Mouse (Mus musculus) neural tube, embryonic 13.5 days (tissue): ENCODE results near the gene Stag3. TPM values are rescaled to one million over a fixed set of nuclear protein-coding genes. Genes with fewer than 3 reads are reported as not detected.

ENCODE experiments used
- ATAC-seq: fragments of 200-750 bp; cut with Nextera tagmentation; 2 replicates; pipeline ENCODE4 v1.8.0; 2017; ENCODE audit warnings: low read depth, mild to moderate bottlenecking, moderate TSS enrichment, moderate library complexity
- H3K27ac ChIP-seq: fragments of 300-500 bp; sonication (generic); replicated peaks from 2 replicates; pipeline ENCODE4 v1.5.1; 2015; ENCODE audit warnings: moderate library complexity, mild to moderate bottlenecking, inconsistent platforms
- H3K27me3 ChIP-seq: fragments of 300-500 bp; sonication (generic); 2 replicates; pipeline ENCODE4 v1.6.1; 2015; ENCODE audit warnings: mild to moderate bottlenecking, inconsistent platforms
- H3K36me3 ChIP-seq: fragments of 300-500 bp; sonication (generic); 2 replicates; pipeline ENCODE4 v1.6.1; 2015; ENCODE audit warnings: mild to moderate bottlenecking, inconsistent platforms
- H3K4me1 ChIP-seq: fragments of 300-500 bp; sonication (generic); replicated peaks from 2 replicates; pipeline ENCODE4 v1.6.1; 2015; ENCODE audit warnings: inconsistent platforms
- H3K4me2 ChIP-seq: fragments of 300-500 bp; sonication (generic); 2 replicates; pipeline ENCODE4 v1.6.1; 2015; ENCODE audit warnings: inconsistent platforms, mild to moderate bottlenecking, moderate library complexity
- H3K4me3 ChIP-seq: fragments of 300-500 bp; sonication (generic); 2 replicates; pipeline ENCODE4 v1.5.1; 2015; ENCODE audit warnings: mild to moderate bottlenecking, inconsistent platforms
- H3K9ac ChIP-seq: fragments of 300-500 bp; sonication (generic); 2 replicates; pipeline ENCODE4 v1.6.1; 2015; ENCODE audit warnings: moderate library complexity, mild to moderate bottlenecking, inconsistent platforms
- H3K9me3 ChIP-seq: fragments of 300-500 bp; sonication (generic); 2 replicates; pipeline ENCODE4 v1.6.1; 2016; ENCODE audit warnings: inconsistent platforms
- WGBS: fragments of 180-500 bp; shearing (Covaris S2); methylation state at CpG from one replicate; pipeline ENCODE4 v1.1.7; 2015; 5-methylcytosine and 5-hydroxymethylcytosine counted together
- polyA plus RNA-seq: library from polyadenylated mRNA; unstranded; fragments of >200 nt; fragmentation: Nextera tagmentation; extraction: Ambion mirVana; gene quantifications from 2 replicates; pipeline ENCODE4 v1.2.1, GENCODE M21; 2015

Gene Stag3
- polyA plus RNA-seq, 1 experiment from 2014 or later, result 4.4 TPM

DNA sequence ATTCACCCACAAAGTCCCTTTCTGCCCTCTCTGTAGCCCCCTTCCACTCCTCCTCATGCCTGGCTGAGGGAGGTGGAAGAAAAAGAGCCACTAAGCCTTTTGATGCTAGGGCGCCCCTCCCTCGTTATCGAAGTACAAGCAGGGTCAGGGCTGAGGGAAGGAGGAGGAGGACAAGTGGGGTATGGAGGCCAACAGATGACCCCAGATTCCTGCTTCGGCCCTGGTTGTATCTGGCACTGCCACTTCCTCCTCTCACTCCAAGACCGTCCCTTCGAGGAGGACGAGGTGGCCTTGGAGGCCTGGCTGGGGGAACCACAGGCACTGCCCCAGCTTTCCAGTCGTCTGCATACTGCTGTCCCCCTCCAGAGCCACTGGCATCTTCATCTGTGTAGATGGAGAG lies 5.9 kb upstream of the Stag3 start:
- Histone ChIP-seq H3K4me2 (no peak overlapping the region), H3K4me1 (peaks cover 74% of the 10 kb centered on the region), H3K27ac (no peak overlapping the region), H3K9ac (0 out of 2 replicates have a peak overlapping the region, but pooled peaks have one; percentile 5), H3K36me3 (peaks cover 45% of the 10 kb centered on the region), H3K9me3 (no peaks in the 10 kb centered on the region), H3K4me3 (no peak overlapping the region), H3K27me3 (no peaks in the 10 kb centered on the region)
- ATAC-seq, result no peak
- WGBS, result 63% methylated on average over 8 of the region's 8 CpGs

DNA sequence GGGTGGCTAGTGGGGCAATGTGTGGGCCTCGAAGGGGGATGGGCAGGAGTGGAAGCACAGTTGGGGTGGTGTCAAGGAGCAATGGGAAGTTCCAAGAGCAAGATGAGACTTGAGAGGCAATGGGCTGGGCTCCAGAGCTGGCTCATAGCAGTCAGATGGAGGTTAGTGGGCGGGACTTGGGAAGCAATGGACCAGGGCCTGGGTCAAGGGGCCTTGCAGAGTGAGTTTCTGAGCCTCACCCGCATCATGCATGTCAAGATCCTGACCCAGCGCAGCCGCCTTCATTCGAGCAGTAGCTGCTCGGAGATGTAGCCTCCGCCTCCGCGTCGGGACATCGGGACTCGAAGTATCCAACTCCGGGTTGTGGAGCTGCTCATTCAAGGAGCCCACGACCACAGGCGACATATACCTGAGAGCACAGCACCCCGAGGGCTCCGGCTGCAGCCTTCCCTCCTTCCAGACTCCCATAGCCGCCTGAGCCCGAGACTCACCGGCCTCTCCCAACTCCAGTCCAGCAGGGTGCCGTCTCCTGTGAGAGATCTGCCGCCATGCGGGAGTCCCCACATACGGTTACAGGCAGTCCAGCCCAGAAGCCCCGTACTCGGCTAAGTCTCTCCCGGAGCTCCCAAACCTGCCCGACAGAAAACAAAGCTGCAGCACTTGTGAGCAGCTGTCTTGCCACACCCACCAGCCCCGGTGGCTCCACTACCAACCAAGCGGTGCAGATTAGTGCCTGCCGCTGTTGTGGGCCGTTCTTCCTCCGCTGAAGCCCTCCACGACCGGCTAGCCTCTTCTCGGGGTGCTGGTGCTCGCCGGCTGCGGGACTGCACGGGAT lies 4.6 kb upstream of the Stag3 start:
- peak overlapping the region; percentile 94 for H3K9ac ChIP-seq
- no peak for ATAC-seq
- no peaks in the 10 kb centered on the region for H3K9me3 ChIP-seq
- peaks cover 75% of the 10 kb centered on the region for H3K4me1 ChIP-seq
- peak overlapping the region; percentile 93 for H3K4me2 ChIP-seq
- peak overlapping the region; percentile 42; the same call in 1 of the 2 replicates for H3K27ac ChIP-seq
- H3K27me3 ChIP-seq, result no peaks in the 10 kb centered on the region
- WGBS, result 16% methylated on average over 41 of the region's 41 CpGs
- peak overlapping the region; percentile 42 for H3K4me3 ChIP-seq
- peaks cover 45% of the 10 kb centered on the region for H3K36me3 ChIP-seq

DNA sequence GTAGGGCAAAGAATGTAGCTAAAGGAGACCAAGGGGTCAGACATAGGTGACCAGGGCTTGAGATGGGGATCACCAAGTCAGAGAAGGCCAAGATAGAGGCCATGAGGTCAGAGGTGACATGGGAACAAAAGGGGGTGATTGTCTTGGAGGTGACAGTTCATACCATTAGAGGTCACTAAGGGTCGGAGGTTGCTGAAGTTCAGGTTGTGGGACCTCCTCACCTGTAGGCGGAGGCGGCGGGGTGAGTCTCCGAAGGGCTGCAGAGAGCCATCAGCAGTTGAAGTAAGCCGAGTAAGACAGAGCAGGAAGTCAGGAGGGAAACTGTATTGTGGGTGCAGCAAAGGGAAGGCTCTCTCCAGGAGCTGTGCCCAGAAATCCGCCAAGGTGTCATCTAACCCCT lies 2.0 kb upstream of the Stag3 start:
- H3K4me2 ChIP-seq, result peak overlapping the region; percentile 93
- ATAC-seq, result no peak
- H3K9ac ChIP-seq, result peak overlapping the region; percentile 94
- peaks cover 45% of the 10 kb centered on the region for H3K36me3 ChIP-seq
- 0 out of 2 replicates have a peak overlapping the region, but pooled peaks have one; percentile 14 for H3K27ac ChIP-seq
- peaks cover 63% of the 10 kb centered on the region for H3K4me1 ChIP-seq
- peaks cover 7% of the 10 kb centered on the region; the same call in 1 of the 2 replicates for H3K9me3 ChIP-seq
- 0 out of 2 replicates have a peak, but pooled peaks cover 5% of the 10 kb centered on the region for H3K27me3 ChIP-seq
- H3K4me3 ChIP-seq, result peak overlapping the region; percentile 88
- WGBS, result 90% methylated on average over 7 of the region's 7 CpGs

DNA sequence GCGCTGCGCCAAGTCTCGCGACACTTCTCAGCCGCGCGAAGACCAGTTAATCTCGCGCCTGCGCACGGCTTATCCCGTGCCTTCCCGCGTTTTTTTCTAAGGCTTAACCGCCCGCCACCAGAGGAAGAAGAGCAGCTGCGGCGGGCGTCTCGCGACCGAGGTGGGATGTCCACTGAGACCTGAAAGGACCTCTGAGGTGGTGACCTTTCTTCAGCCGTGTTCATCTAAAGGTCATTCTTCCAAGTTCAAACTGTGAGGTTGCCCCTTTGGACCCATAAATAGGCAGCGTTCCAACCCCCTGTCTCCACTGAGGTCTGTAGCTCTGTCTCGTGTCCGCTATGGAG lies 357 bp downstream of the Stag3 start:
- Histone ChIP-seq H3K27me3 (0 out of 2 replicates have a peak, but pooled peaks cover 5% of the 10 kb centered on the region), H3K9ac (no peak overlapping the region), H3K36me3 (peaks cover 30% of the 10 kb centered on the region), H3K4me1 (peaks cover 39% of the 10 kb centered on the region), H3K27ac (no peak overlapping the region), H3K4me2 (peak overlapping the region; percentile 93), H3K9me3 (peaks cover 7% of the 10 kb centered on the region; the same call in 1 of the 2 replicates), H3K4me3 (peak overlapping the region; percentile 88)
- ATAC-seq, result no peak
- WGBS, result 21% methylated on average over 26 of the region's 26 CpGs

DNA sequence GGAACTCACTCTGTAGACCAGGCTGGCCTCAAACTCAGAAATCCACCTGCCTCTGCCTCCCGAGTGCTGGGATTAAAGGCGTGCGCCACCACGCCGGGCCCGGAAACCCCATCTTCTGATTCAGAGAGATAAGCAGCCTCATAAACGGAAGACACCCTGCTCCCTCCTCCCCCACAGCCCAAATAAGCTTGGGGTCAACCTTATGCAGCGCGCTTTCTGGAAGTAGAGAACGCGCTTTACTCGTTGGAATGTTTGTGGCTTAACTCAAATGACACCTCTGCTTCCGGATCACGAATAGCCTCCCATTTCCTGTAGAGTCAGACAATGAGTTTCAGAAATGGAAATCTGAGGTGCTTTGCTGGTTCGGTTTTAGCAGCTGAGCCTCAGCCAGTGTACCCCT lies 789 bp downstream of the Stag3 start:
- Histone ChIP-seq H3K4me2 (peak overlapping the region; percentile 93; the same call in 1 of the 2 replicates), H3K9ac (no peak overlapping the region), H3K9me3 (peaks cover 7% of the 10 kb centered on the region; the same call in 1 of the 2 replicates), H3K27ac (no peak overlapping the region), H3K4me3 (peak overlapping the region; percentile 88; the same call in 1 of the 2 replicates), H3K36me3 (peaks cover 26% of the 10 kb centered on the region), H3K4me1 (peaks cover 34% of the 10 kb centered on the region), H3K27me3 (0 out of 2 replicates have a peak, but pooled peaks cover 5% of the 10 kb centered on the region)
- no peak for ATAC-seq
- WGBS, result 88% methylated on average over 15 of the region's 15 CpGs

DNA sequence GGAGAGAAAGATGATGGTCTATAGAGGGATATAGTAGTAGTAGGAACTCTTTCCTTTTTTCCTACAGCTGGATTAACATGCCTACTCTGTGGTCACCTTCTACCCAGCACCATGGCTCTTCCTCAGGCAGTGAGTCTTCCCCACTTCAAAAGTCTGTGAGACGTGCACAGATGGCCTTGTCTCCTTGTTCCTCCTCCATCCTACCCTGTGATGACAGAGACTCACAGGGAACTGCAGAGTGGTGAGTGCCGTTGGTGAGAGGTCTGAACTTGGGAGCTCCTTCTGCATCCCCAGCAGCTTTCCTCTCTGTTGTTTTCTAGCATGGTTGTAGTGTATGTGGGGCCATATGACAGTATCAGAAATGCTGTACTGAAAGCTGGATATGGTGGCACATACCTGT lies 1.8 kb downstream of the Stag3 start:
- H3K9me3 ChIP-seq, result peaks cover 7% of the 10 kb centered on the region; the same call in 1 of the 2 replicates
- H3K36me3 ChIP-seq, result peaks cover 17% of the 10 kb centered on the region
- H3K4me2 ChIP-seq, result no peak overlapping the region
- no peak overlapping the region for H3K4me3 ChIP-seq
- H3K4me1 ChIP-seq, result peaks cover 25% of the 10 kb centered on the region
- no peak overlapping the region for H3K9ac ChIP-seq
- 0 out of 2 replicates have a peak, but pooled peaks cover 5% of the 10 kb centered on the region for H3K27me3 ChIP-seq
- H3K27ac ChIP-seq, result no peak overlapping the region
- no peak for ATAC-seq
- WGBS, result 81% methylated on average over 2 of the region's 2 CpGs

DNA sequence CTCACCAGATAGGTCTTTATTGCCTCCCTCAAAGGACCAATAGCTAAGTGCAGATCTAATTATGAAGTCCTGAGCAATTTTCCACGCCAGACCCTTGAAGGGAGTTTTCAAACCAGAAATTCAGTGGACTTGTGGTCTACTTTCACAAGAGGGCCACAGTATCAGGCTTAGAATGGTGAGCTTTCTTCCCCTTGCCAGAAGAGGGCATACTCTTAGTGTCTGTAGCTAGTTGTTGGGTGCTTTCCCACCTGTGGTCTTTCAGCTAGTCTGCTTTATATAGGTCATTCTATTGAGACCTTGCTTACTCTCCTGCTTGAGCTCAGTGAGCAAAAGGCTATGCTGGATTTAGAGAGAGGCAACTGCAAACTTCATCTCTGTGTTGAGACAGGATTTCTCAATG lies 3.5 kb downstream of the Stag3 start:
- Histone ChIP-seq H3K9me3 (peaks cover 7% of the 10 kb centered on the region; the same call in 1 of the 2 replicates), H3K27ac (no peak overlapping the region), H3K36me3 (no peaks in the 10 kb centered on the region), H3K9ac (no peak overlapping the region), H3K4me1 (peaks cover 7% of the 10 kb centered on the region), H3K27me3 (0 out of 2 replicates have a peak, but pooled peaks cover 5% of the 10 kb centered on the region), H3K4me3 (no peak overlapping the region), H3K4me2 (no peak overlapping the region)
- ATAC-seq, result no peak
- 54% methylated on average over 1 of the region's 1 CpGs for WGBS

DNA sequence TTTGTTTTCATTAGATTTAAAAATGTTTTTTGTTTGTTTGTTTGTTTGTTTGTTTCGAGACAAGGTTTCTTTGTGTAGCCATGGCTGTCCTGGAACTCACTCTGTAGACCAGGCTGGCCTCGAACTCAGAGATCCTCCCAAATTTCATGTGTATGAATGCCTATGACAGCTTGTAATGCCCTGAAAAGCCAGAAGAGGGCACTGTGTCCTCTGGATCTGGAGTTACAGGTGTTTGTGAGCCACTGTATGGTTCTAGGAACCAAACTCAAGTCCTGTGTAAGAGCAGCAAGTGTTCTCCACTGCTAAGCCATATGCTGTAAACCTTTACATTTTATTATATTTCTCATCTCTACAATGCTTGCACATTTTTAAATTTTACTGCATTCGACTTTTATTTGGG lies 7.8 kb downstream of the Stag3 start:
- H3K36me3 ChIP-seq, result no peaks in the 10 kb centered on the region
- H3K9ac ChIP-seq, result no peak overlapping the region
- H3K4me1 ChIP-seq, result no peaks in the 10 kb centered on the region
- H3K27ac ChIP-seq, result no peak overlapping the region
- H3K27me3 ChIP-seq, result no peaks in the 10 kb centered on the region
- H3K9me3 ChIP-seq, result no peaks in the 10 kb centered on the region
- H3K4me2 ChIP-seq, result no peak overlapping the region
- H3K4me3 ChIP-seq, result no peak overlapping the region
- no peak for ATAC-seq
- WGBS, result 79% methylated on average over 3 of the region's 3 CpGs

DNA sequence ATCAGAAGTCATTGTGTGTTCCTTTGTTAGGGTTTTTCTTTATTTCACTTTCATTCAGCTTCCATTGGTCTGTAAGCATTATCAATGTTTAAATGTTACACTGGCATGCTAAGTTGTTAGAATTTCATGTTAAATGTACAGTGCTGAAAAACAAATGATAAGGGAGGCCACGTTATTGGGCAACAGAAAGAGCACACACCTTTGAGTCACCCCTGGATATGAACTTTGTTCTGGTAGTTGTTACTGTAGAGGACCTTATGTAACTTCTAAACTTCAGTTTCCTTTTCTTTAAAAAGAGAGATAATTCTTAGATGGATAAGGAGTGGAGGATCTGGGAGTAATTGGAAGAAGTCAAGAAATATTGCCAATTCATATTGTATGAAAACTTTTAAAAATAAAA lies 11.6 kb downstream of the Stag3 start:
- Histone ChIP-seq H3K9ac (no peak overlapping the region), H3K36me3 (no peaks in the 10 kb centered on the region), H3K27ac (no peak overlapping the region), H3K4me2 (no peak overlapping the region), H3K27me3 (no peaks in the 10 kb centered on the region), H3K4me3 (no peak overlapping the region), H3K9me3 (no peaks in the 10 kb centered on the region), H3K4me1 (no peaks in the 10 kb centered on the region)
- ATAC-seq, result no peak
- WGBS, result 87% methylated on average over 1 of the region's 1 CpGs

DNA sequence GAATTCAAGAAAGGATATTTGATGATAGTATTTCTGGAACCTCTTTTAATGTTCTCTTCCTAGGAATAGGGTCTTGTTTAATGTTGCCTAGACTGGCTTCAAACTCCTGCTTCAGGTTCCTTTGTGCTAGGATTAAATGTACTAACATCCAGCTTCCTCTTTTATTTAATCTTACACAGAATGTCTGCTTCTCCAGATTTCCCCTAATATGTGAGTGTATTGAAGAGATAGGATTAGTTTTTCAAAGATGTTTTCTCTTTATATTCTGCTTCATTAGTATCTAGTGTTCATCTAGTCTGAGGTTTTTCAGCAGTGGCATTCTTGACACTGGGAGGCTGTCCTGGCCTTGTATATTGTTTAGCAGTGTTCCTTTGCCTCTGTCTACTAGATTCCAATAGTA lies 14.1 kb downstream of the Stag3 start:
- Histone ChIP-seq H3K4me3 (no peak overlapping the region), H3K4me1 (no peaks in the 10 kb centered on the region), H3K4me2 (no peak overlapping the region), H3K9ac (no peak overlapping the region), H3K9me3 (no peaks in the 10 kb centered on the region), H3K36me3 (no peaks in the 10 kb centered on the region), H3K27ac (no peak overlapping the region), H3K27me3 (no peaks in the 10 kb centered on the region)
- no peak for ATAC-seq

DNA sequence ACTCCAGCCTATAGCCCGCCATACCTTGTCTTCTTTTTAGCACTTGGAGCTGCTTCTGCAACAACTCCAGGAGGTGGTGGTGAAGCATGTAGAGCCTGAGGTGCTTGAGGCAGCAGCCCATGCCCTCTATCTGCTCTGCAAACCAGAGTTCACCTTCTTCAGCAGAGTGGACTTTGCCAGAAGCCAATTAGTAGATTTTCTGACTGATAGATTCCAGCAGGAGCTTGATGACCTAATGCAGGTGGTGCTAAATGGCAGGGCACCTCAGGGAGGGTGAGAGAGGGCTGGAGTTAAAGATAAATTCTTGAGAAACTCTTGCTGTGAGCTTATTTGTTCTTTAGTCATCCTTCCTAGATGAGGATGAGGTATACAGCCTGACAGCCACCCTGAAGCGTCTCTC lies 19.6 kb downstream of the Stag3 start:
- Histone ChIP-seq H3K9me3 (no peaks in the 10 kb centered on the region), H3K4me2 (no peak overlapping the region), H3K36me3 (no peaks in the 10 kb centered on the region), H3K27ac (no peak overlapping the region), H3K4me3 (no peak overlapping the region), H3K9ac (no peak overlapping the region), H3K4me1 (no peaks in the 10 kb centered on the region), H3K27me3 (no peaks in the 10 kb centered on the region)
- WGBS, result 94% methylated on average over 2 of the region's 2 CpGs
- ATAC-seq, result no peak

DNA sequence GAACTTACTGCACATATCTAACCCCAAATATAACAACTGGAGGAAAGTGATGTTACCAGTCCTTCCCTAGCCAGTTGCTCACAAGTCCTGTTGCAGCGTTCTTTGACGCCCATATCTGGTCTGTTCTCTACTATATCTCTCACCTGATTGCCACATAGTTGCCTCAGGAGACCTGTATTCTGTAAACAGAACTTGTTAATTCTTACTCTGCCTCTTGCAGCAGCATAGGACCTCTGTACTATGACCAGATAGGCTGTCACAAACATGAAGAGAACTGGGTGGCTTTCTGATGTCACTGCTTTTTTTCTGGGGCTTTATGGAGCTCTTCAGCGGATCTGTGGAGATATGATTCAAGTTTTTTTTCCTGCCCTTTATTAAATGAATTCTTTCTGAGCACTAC lies 32.8 kb downstream of the Stag3 start:
- H3K36me3 ChIP-seq, result no peaks in the 10 kb centered on the region
- H3K9me3 ChIP-seq, result no peaks in the 10 kb centered on the region
- H3K4me3 ChIP-seq, result no peak overlapping the region
- H3K27me3 ChIP-seq, result no peaks in the 10 kb centered on the region
- H3K4me2 ChIP-seq, result no peak overlapping the region
- 91% methylated on average over 3 of the region's 3 CpGs for WGBS
- H3K9ac ChIP-seq, result no peak overlapping the region
- no peak for ATAC-seq
- no peaks in the 10 kb centered on the region for H3K4me1 ChIP-seq
- no peak overlapping the region for H3K27ac ChIP-seq
